Mouse (Mus musculus): ENCODE measurements at regions not wholly inside any gene's neighbourhood (a gene's known extent, or its start where the extent isn't known, plus 50 kb on each side); places are given as distances from the start of the nearest gene placed in this dataset.

- no peak for ATAC-seq (ENCODE audit: low FRiP score)
- Histone ChIP-seq H3K4me3 (replicated peaks; ENCODE audit: low read length) (no peak overlapping the region), H3K4me2 (replicated peaks) (no peak overlapping the region), H3K27ac (no peak overlapping the region), H3K4me1 (replicated peaks; ENCODE audit: control insufficient read depth, insufficient read depth, low read length) (no peaks in the 10 kb centered on the region), H3K27me3 (ENCODE audit: control insufficient read depth, insufficient read depth, low read length) (no peaks in the 10 kb centered on the region), H3K36me3 (replicated peaks; ENCODE audit: control insufficient read depth, insufficient read depth) (no peaks in the 10 kb centered on the region), H3K9ac (no peak overlapping the region), H3K9me3 (ENCODE audit: control insufficient read depth, low read length) (no peaks in the 10 kb centered on the region)
- no peak for DNase-seq (ENCODE audit: low spot score)
- 86% methylated on average over 2 of the region's 2 CpGs for WGBS
Observed at GRCm38 (mm10) chr1:57120678-57121077, 142.2 kb upstream of the Satb2 start.

- H3K27me3 ChIP-seq (ENCODE audit: control insufficient read depth, insufficient read depth, low read length) = no peaks in the 10 kb centered on the region
- 91% methylated on average over 3 of the region's 3 CpGs for WGBS
- no peak overlapping the region for H3K9ac ChIP-seq
- no peaks in the 10 kb centered on the region for H3K9me3 ChIP-seq (ENCODE audit: control insufficient read depth, low read length)
- no peak overlapping the region for H3K4me2 ChIP-seq (replicated peaks)
- no peak overlapping the region for H3K27ac ChIP-seq
- H3K4me1 ChIP-seq (replicated peaks; ENCODE audit: control insufficient read depth, insufficient read depth, low read length) = no peaks in the 10 kb centered on the region
- no peak overlapping the region for H3K4me3 ChIP-seq (replicated peaks; ENCODE audit: low read length)
- no peaks in the 10 kb centered on the region for H3K36me3 ChIP-seq (replicated peaks; ENCODE audit: control insufficient read depth, insufficient read depth)
- no peak for ATAC-seq (ENCODE audit: low FRiP score)
- no peak for DNase-seq (ENCODE audit: low spot score)
Observed at GRCm38 (mm10) chr1:57144181-57144580, 165.7 kb upstream of the Satb2 start.

GRCm38 (mm10) chr1:57155869-57156268, 177.4 kb upstream of the Satb2 start:
- no peak overlapping the region for H3K4me3 ChIP-seq (replicated peaks; ENCODE audit: low read length)
- H3K9me3 ChIP-seq (ENCODE audit: control insufficient read depth, low read length) = no peaks in the 10 kb centered on the region
- DNase-seq (ENCODE audit: low spot score) (no peak), ATAC-seq (ENCODE audit: low FRiP score) (no peak)
- H3K4me1 ChIP-seq (replicated peaks; ENCODE audit: control insufficient read depth, insufficient read depth, low read length) = no peaks in the 10 kb centered on the region
- H3K36me3 ChIP-seq (replicated peaks; ENCODE audit: control insufficient read depth, insufficient read depth) = no peaks in the 10 kb centered on the region
- H3K9ac ChIP-seq = no peak overlapping the region
- H3K4me2 ChIP-seq (replicated peaks) = no peak overlapping the region
- no peaks in the 10 kb centered on the region for H3K27me3 ChIP-seq (ENCODE audit: control insufficient read depth, insufficient read depth, low read length)
- no peak overlapping the region for H3K27ac ChIP-seq
- 90% methylated on average over 7 of the region's 7 CpGs for WGBS

GRCm38 (mm10) chr1:57164443-57164842, 186.0 kb upstream of the Satb2 start:
- H3K27ac ChIP-seq = no peak overlapping the region
- 85% methylated on average over 1 of the region's 1 CpGs for WGBS
- ATAC-seq (ENCODE audit: low FRiP score) = no peak
- H3K4me2 ChIP-seq (replicated peaks) = no peak overlapping the region
- no peaks in the 10 kb centered on the region for H3K27me3 ChIP-seq (ENCODE audit: control insufficient read depth, insufficient read depth, low read length)
- no peak overlapping the region for H3K4me3 ChIP-seq (replicated peaks; ENCODE audit: low read length)
- 0 out of 2 replicates have a peak, but pooled peaks cover 3% of the 10 kb centered on the region for H3K9me3 ChIP-seq (ENCODE audit: control insufficient read depth, low read length)
- no peaks in the 10 kb centered on the region for H3K36me3 ChIP-seq (replicated peaks; ENCODE audit: control insufficient read depth, insufficient read depth)
- H3K9ac ChIP-seq = no peak overlapping the region
- H3K4me1 ChIP-seq (replicated peaks; ENCODE audit: control insufficient read depth, insufficient read depth, low read length) = no peaks in the 10 kb centered on the region
- no peak for DNase-seq (ENCODE audit: low spot score)

GRCm38 (mm10) chr1:57174289-57174890, 195.9 kb upstream of the Satb2 start:
- peak; percentile 40 for DNase-seq (ENCODE audit: low spot score)
- 57% methylated on average over 10 of the region's 10 CpGs for WGBS
- peaks cover 5% of the 10 kb centered on the region; the same call in 1 of the 2 replicates for H3K4me1 ChIP-seq (replicated peaks; ENCODE audit: control insufficient read depth, insufficient read depth, low read length)

GRCm38 (mm10) chr1:57188796-57189319, 188.6 kb upstream of the 1700066M21Rik start:
- WGBS = 91% methylated on average over 5 of the region's 5 CpGs
- Histone ChIP-seq H3K4me2 (replicated peaks) (no peak overlapping the region), H3K36me3 (replicated peaks; ENCODE audit: control insufficient read depth, insufficient read depth) (no peaks in the 10 kb centered on the region), H3K9ac (no peak overlapping the region), H3K4me3 (replicated peaks; ENCODE audit: low read length) (no peak overlapping the region), H3K4me1 (replicated peaks; ENCODE audit: control insufficient read depth, insufficient read depth, low read length) (no peaks in the 10 kb centered on the region), H3K9me3 (ENCODE audit: control insufficient read depth, low read length) (no peaks in the 10 kb centered on the region), H3K27ac (no peak overlapping the region), H3K27me3 (ENCODE audit: control insufficient read depth, insufficient read depth, low read length) (no peaks in the 10 kb centered on the region)
- no peak for ATAC-seq (ENCODE audit: low FRiP score)
- no peak for DNase-seq (ENCODE audit: low spot score)

More at GRCm38 (mm10) chr1:57174289-57174890, 195.9 kb upstream of the Satb2 start:
- Histone ChIP-seq H3K36me3 (replicated peaks; ENCODE audit: control insufficient read depth, insufficient read depth) (no peaks in the 10 kb centered on the region), H3K9me3 (ENCODE audit: control insufficient read depth, low read length) (no peaks in the 10 kb centered on the region), H3K4me3 (replicated peaks; ENCODE audit: low read length) (no peak overlapping the region), H3K4me2 (replicated peaks) (no peak overlapping the region), H3K27ac (peak overlapping the region; percentile 48; the same call in 1 of the 2 replicates), H3K27me3 (ENCODE audit: control insufficient read depth, insufficient read depth, low read length) (no peaks in the 10 kb centered on the region), H3K9ac (no peak overlapping the region)
- peak; percentile 91 for ATAC-seq (ENCODE audit: low FRiP score)

- Histone ChIP-seq H3K36me3 (replicated peaks; ENCODE audit: control insufficient read depth, insufficient read depth) (no peaks in the 10 kb centered on the region), H3K9me3 (ENCODE audit: control insufficient read depth, low read length) (no peaks in the 10 kb centered on the region), H3K4me3 (replicated peaks; ENCODE audit: low read length) (no peak overlapping the region), H3K27me3 (ENCODE audit: control insufficient read depth, insufficient read depth, low read length) (no peaks in the 10 kb centered on the region), H3K27ac (no peak overlapping the region), H3K9ac (no peak overlapping the region), H3K4me2 (replicated peaks) (no peak overlapping the region), H3K4me1 (replicated peaks; ENCODE audit: control insufficient read depth, insufficient read depth, low read length) (peaks cover 4% of the 10 kb centered on the region; the same call in 1 of the 2 replicates)
- ATAC-seq (ENCODE audit: low FRiP score) (no peak), DNase-seq (ENCODE audit: low spot score) (no peak)
- WGBS = 62% methylated on average over 6 of the region's 6 CpGs
Observed at GRCm38 (mm10) chr1:57201274-57201673, 176.1 kb upstream of the 1700066M21Rik start.

GRCm38 (mm10) chr1:57204331-57204730, 173.1 kb upstream of the 1700066M21Rik start:
- no peak overlapping the region for H3K9ac ChIP-seq
- DNase-seq (ENCODE audit: low spot score) (no peak), ATAC-seq (ENCODE audit: low FRiP score) (no peak)
- 67% methylated on average over 3 of the region's 3 CpGs for WGBS
- H3K27me3 ChIP-seq (ENCODE audit: control insufficient read depth, insufficient read depth, low read length) = no peaks in the 10 kb centered on the region
- H3K36me3 ChIP-seq (replicated peaks; ENCODE audit: control insufficient read depth, insufficient read depth) = no peaks in the 10 kb centered on the region
- peaks cover 4% of the 10 kb centered on the region; the same call in 1 of the 2 replicates for H3K4me1 ChIP-seq (replicated peaks; ENCODE audit: control insufficient read depth, insufficient read depth, low read length)
- no peak overlapping the region for H3K4me3 ChIP-seq (replicated peaks; ENCODE audit: low read length)
- no peak overlapping the region for H3K27ac ChIP-seq
- no peak overlapping the region for H3K4me2 ChIP-seq (replicated peaks)
- no peaks in the 10 kb centered on the region for H3K9me3 ChIP-seq (ENCODE audit: control insufficient read depth, low read length)

- no peaks in the 10 kb centered on the region for H3K36me3 ChIP-seq (replicated peaks; ENCODE audit: control insufficient read depth, insufficient read depth)
- H3K4me1 ChIP-seq (replicated peaks; ENCODE audit: control insufficient read depth, insufficient read depth, low read length) = peaks cover 4% of the 10 kb centered on the region; the same call in 1 of the 2 replicates
- ATAC-seq (ENCODE audit: low FRiP score) (peak; percentile 84), DNase-seq (ENCODE audit: low spot score) (peak; percentile 86)
- no peak overlapping the region for H3K4me3 ChIP-seq (replicated peaks; ENCODE audit: low read length)
- peak overlapping the region; percentile 48 for H3K4me2 ChIP-seq (replicated peaks)
- WGBS = 9% methylated on average over 9 of the region's 9 CpGs
- H3K9ac ChIP-seq = peak overlapping the region; percentile 39; the same call in 1 of the 2 replicates
- no peaks in the 10 kb centered on the region for H3K9me3 ChIP-seq (ENCODE audit: control insufficient read depth, low read length)
- H3K27me3 ChIP-seq (ENCODE audit: control insufficient read depth, insufficient read depth, low read length) = no peaks in the 10 kb centered on the region
- H3K27ac ChIP-seq = no peak overlapping the region
Observed at GRCm38 (mm10) chr1:57205198-57205987, 172.0 kb upstream of the 1700066M21Rik start.

Data from hindbrain, embryonic 14.5 days (tissue).